25 mouse cellular contexts compared by ENCODE assay signal in the genomic region with DNA sequence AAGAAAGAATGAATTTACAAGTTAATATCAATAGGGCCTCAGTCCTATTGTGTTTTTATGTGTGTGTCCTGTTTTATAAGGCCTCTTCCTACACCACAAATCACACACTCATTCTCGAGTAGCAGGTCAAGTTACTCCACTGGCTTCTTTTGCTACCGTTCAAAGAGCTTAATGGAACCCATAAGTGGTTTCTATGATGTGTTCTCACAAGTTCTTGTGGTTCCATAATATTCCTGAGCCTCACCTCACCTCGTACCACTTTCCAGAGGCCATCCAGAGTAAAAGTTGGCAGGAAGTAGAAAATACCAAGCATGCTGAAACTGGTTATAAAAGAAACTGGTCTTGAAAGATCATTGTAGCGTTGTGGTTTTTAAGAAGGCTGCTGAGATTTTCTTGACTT.
"Had no signal": no experiment of that assay in that cellular context is flagged by ENCODE, and none has a peak within 500 bp of the region (broad histone marks: within the 10 kb centered on the region; RNA-seq: fewer than 3 reads in every experiment).

No protein-coding gene starts in this region.

- H3K27me3 ChIP-seq: heart, embryonic 13.5 days; heart, embryonic 15.5 days; hindbrain, embryonic 15.5 days; kidney, embryonic 15.5 days; limb, embryonic 13.5 days; limb, embryonic 15.5 days had no signal

- H3K9me3 ChIP-seq: heart, embryonic 13.5 days; heart, embryonic 15.5 days; hindbrain, embryonic 15.5 days; kidney, embryonic 15.5 days; limb, embryonic 13.5 days; limb, embryonic 15.5 days had no signal

- H3K4me1 ChIP-seq: heart, embryonic 15.5 days; hindbrain, embryonic 15.5 days; limb, embryonic 15.5 days had no signal

- H3K27ac ChIP-seq: heart, adult 2 months; heart, embryonic 13.5 days; heart, embryonic 15.5 days; hindbrain, embryonic 15.5 days; hindbrain, postnatal 0 days; kidney, embryonic 15.5 days; kidney, postnatal 0 days; limb, embryonic 13.5 days; limb, embryonic 15.5 days had no signal

- DNase-seq: forebrain, postnatal 0 days; gastrocnemius, postnatal 14 days; gastrocnemius, postnatal 36 days; heart, adult 11 months; heart, adult 2 months; heart, postnatal 14 days; heart, postnatal 36 days; kidney, adult 11 months; kidney, adult 2 months; kidney, adult 9 months; kidney, postnatal 14 days; kidney, postnatal 36 days; layer of hippocampus, adult 9-11 months; layer of hippocampus, postnatal 36 days; left cerebral cortex, postnatal 4 days had no signal

- H3K9ac ChIP-seq: forebrain, postnatal 0 days; heart, embryonic 13.5 days; heart, embryonic 15.5 days; hindbrain, embryonic 15.5 days; kidney, embryonic 15.5 days; limb, embryonic 13.5 days; limb, embryonic 15.5 days had no signal

- H3K4me2 ChIP-seq: heart, embryonic 11.5 days; heart, embryonic 13.5 days; heart, embryonic 15.5 days; hindbrain, embryonic 15.5 days; kidney, embryonic 15.5 days; limb, embryonic 13.5 days; limb, embryonic 15.5 days had no signal

- ATAC-seq: forebrain, postnatal 0 days; hindbrain, postnatal 0 days; intestine, embryonic 16.5 days had no signal

- H3K4me3 ChIP-seq: heart, adult 2 months; heart, embryonic 13.5 days; heart, embryonic 15.5 days; hindbrain, embryonic 15.5 days; kidney, embryonic 15.5 days; limb, embryonic 13.5 days; limb, embryonic 15.5 days had no signal
